Mouse (Mus musculus) myocyte (in vitro differentiated cells): Measurements from ENCODE around the gene Ism1.

Source experiments
- CEBPB ChIP-seq: IDR thresholded peaks from 2 replicates; pipeline ENCODE4 v1.6.1; 2011; ENCODE audit warnings: mild to moderate bottlenecking, moderate library complexity; ENCODE audit not compliant: poor library complexity, insufficient read depth, severe bottlenecking
- E2F4 ChIP-seq: IDR thresholded peaks from one replicate; pipeline ENCODE4 v1.6.1; 2011; ENCODE audit warnings: mild to moderate bottlenecking, control low read depth, moderate library complexity; ENCODE audit not compliant: insufficient read depth
- MAX ChIP-seq: IDR thresholded peaks from one replicate; pipeline ENCODE4 v1.6.1; 2011; ENCODE audit warnings: low read depth, mild to moderate bottlenecking, control low read depth
- MYOD1 ChIP-seq, 3 experiments: IDR thresholded peaks; one replicate each; pipeline ENCODE4 v1.6.1; 2011; ENCODE audit warnings: control low read depth in 2 of 3, low read depth in 2 of 3, mild to moderate bottlenecking in 2 of 3, moderate library complexity in 1 of 3; ENCODE audit not compliant: insufficient read length in 2 of 3, control insufficient read depth in 1 of 3
- MYOG ChIP-seq, 3 experiments: IDR thresholded peaks; one replicate each; pipeline ENCODE4 v1.6.1; 2011; ENCODE audit warnings: control low read depth in 2 of 3, low read depth in 2 of 3, mild to moderate bottlenecking in 2 of 3; ENCODE audit not compliant: insufficient read length in 2 of 3, control insufficient read depth in 1 of 3, insufficient read depth in 1 of 3
- POLR2A ChIP-seq: IDR thresholded peaks from one replicate; pipeline ENCODE4 v1.6.1; 2011; ENCODE audit warnings: low read depth, mild to moderate bottlenecking, control low read depth, moderate library complexity; ENCODE audit not compliant: insufficient read length
- POLR2AphosphoS2 ChIP-seq: IDR thresholded peaks from one replicate; pipeline ENCODE4 v1.6.1; 2011; ENCODE audit warnings: low read depth, control low read depth; ENCODE audit not compliant: insufficient read length
- REST ChIP-seq: IDR thresholded peaks from one replicate; pipeline ENCODE4 v1.6.1; 2011; ENCODE audit warnings: mild to moderate bottlenecking, control low read depth, moderate library complexity; ENCODE audit not compliant: insufficient read depth, insufficient read length
- SRF ChIP-seq: IDR thresholded peaks from one replicate; pipeline ENCODE4 v1.6.1; 2011; ENCODE audit warnings: low read depth; ENCODE audit not compliant: control insufficient read depth, insufficient read length
- TCF12 ChIP-seq: IDR thresholded peaks from one replicate; pipeline ENCODE4 v1.6.1; 2011; ENCODE audit warnings: mild to moderate bottlenecking, control low read depth; ENCODE audit not compliant: poor library complexity, insufficient read depth, severe bottlenecking
- USF1 ChIP-seq: IDR thresholded peaks from one replicate; pipeline ENCODE4 v1.6.1; 2011; ENCODE audit warnings: low read depth, mild to moderate bottlenecking, control low read depth, moderate library complexity

DNA sequence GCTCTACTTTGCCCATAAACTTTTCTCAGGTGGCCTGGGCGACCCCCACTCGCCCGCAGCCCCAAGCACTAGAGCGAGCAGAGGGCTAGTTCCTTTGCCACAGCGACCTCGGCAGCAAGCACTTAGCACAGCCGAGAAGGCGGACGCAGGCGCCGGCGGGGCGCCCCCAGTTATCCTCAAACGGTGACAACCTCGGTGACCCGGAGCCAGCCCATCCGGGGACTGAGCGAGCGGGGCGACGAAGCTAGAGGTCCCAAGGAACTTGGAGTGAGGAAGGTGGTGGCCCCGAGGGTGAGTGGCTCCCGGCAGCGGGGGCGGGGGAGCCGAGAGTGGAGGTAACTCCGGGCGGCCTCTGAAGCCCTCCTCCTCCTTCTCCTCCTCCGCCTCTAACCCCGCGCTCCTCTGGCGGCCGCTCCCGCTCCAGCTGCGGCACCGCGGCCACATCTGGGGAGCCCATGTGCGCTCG, at the start of gene Ism1:
- TF ChIP-seq TCF12, result no peak
- no peak for TF ChIP-seq POLR2A
- no peak for TF ChIP-seq POLR2AphosphoS2
- no peak for TF ChIP-seq USF1
- no peak for TF ChIP-seq MYOD1 (IDR thresholded peaks at IDR 0.05; ENCODE audit: control insufficient read depth in 1 of 3, insufficient read length in 2 of 3, low read depth in 2 of 3)
- TF ChIP-seq MAX, result no peak
- no peak for TF ChIP-seq CEBPB
- no peak for TF ChIP-seq SRF
- no peak for TF ChIP-seq MYOG (IDR thresholded peaks at IDR 0.05; ENCODE audit: control insufficient read depth in 1 of 3, insufficient read depth in 1 of 3, insufficient read length in 2 of 3, low read depth in 2 of 3)
- TF ChIP-seq REST, result no peak
- no peak for TF ChIP-seq E2F4
